In genomic region chr16:17638036-17638628, GRCm38 (mm10) we compare ENCODE assay signal across 11 mouse cellular contexts. TPM values are rescaled to one million over a fixed set of nuclear protein-coding genes. Genes with fewer than 3 reads are reported as not detected.
A peak's percentile ranks its signal among the peaks of the same experiment; 100 is the strongest.
DNase-seq lines count a peak whose midpoint lies in the region; ATAC-seq and TF ChIP-seq lines count a peak whose summit lies in the region.
"Had no signal": no experiment of that assay in that cellular context is flagged by ENCODE, and none has a peak within 500 bp of the region (broad histone marks: within the 10 kb centered on the region; RNA-seq: fewer than 3 reads in every experiment).

No protein-coding gene starts in this region.

- peak; percentile 92 for ATAC-seq in G1E (ENCODE audit: extremely low read depth, insufficient number of reproducible peaks, low FRiP score, poor library complexity, severe bottlenecking)
- ATAC-seq in granulocyte monocyte progenitor cell, adult 5-6 weeks (replicated peaks; ENCODE audit: poor library complexity, severe bottlenecking), result 0 out of 2 replicates have a peak, but pooled peaks have one; percentile 7
- peak; percentile 52 for ATAC-seq in megakaryocyte, adult 5-6 weeks (ENCODE audit: poor library complexity, severe bottlenecking)

- H3K36me3 ChIP-seq in G1E (replicated peaks), result peaks cover 96% of the 10 kb centered on the region

- no peaks in the 10 kb centered on the region for H3K27me3 ChIP-seq in G1E (ENCODE audit: insufficient read depth, low read length)
- H3K27me3 ChIP-seq: midbrain, embryonic 12.5 days had no signal

- no peaks in the 10 kb centered on the region for H3K9me3 ChIP-seq in G1E (replicated peaks)
- H3K9me3 ChIP-seq: midbrain, embryonic 12.5 days had no signal

- TF ChIP-seq CTCF in G1E (IDR thresholded peaks at IDR 0.05; ENCODE audit: low read depth, low read length), result no peak

- peak; percentile 38 for DNase-seq in cerebellum, adult 11-12 months
- DNase-seq in cerebellum, postnatal 4 days (ENCODE audit: low spot score in 2 of 2), result no peak
- peak; percentile 78 for DNase-seq in G1E (ENCODE audit: low spot score)
- DNase-seq in testis, postnatal 10 days (ENCODE audit: low spot score), result no peak
- DNase-seq in layer of hippocampus, adult 18-20 months (ENCODE audit: low spot score in 2 of 2), result no peak
- DNase-seq in lung, postnatal 36 days, result no peak
- DNase-seq: gastrocnemius, postnatal 36 days; kidney, adult 9 months had no signal

- peak overlapping the region; percentile 51 for H3K4me3 ChIP-seq in G1E (ENCODE audit: low read depth, low read length)
- H3K4me3 ChIP-seq: midbrain, embryonic 12.5 days had no signal

- peaks cover 63% of the 10 kb centered on the region for H3K4me1 ChIP-seq in G1E (ENCODE audit: insufficient read depth, low read depth, low read length)
- H3K4me1 ChIP-seq: midbrain, embryonic 12.5 days had no signal

RNA-seq across cellular contexts. Expression of gene Ccdc74a, which starts 8.1 kb away (rescaled TPM):
- total RNA-seq in G1E (2014; fragmentation: Nextera tagmentation) (not detected in 2 replicates), G1E (2017) (3.7 and 4.2 TPM in 2 replicates)
- 0.98 and 1.8 TPM in 2 replicates for polyA plus RNA-seq in G1E (2012)
- total RNA-seq in granulocyte monocyte progenitor cell, adult 5-6 weeks (2014; fragmentation: Nextera tagmentation), result not detected in 2 replicates
- not detected in 2 replicates for total RNA-seq in granulocyte monocyte progenitor cell, adult 5-6 weeks (2017)
- total RNA-seq in megakaryocyte, adult 5-6 weeks (2015), result 0.36 TPM in 1 of 2 replicates, not detected in the other
- total RNA-seq in megakaryocyte, adult 5-6 weeks (2017), result not detected in 2 replicates
- 10 to 100 TPM; 35.3 to 41.0 TPM for total RNA-seq in layer of hippocampus, adult 18-20 months (2021)

RNA-seq across cellular contexts. Expression of gene Smpd4, which starts 19.0 kb away (rescaled TPM):
- 55.5 and 78.9 TPM in 2 replicates for total RNA-seq in G1E (2014; fragmentation: Nextera tagmentation)
- 38.5 and 44.4 TPM in 2 replicates for total RNA-seq in G1E (2017)
- polyA plus RNA-seq in G1E (2012), result 12.6 and 24.5 TPM in 2 replicates
- 69.2 and 77.1 TPM in 2 replicates for total RNA-seq in granulocyte monocyte progenitor cell, adult 5-6 weeks (2014; fragmentation: Nextera tagmentation)
- total RNA-seq in granulocyte monocyte progenitor cell, adult 5-6 weeks (2017), result 39.3 and 54.7 TPM in 2 replicates
- 35.2 and 35.7 TPM in 2 replicates for total RNA-seq in megakaryocyte, adult 5-6 weeks (2015)
- total RNA-seq in megakaryocyte, adult 5-6 weeks (2017), result 27.0 and 31.0 TPM in 2 replicates
- 10 to 100 TPM; 46.4 to 49.9 TPM for total RNA-seq in layer of hippocampus, adult 18-20 months (2021)

RNA-seq across cellular contexts. Expression of gene Slc7a4, which starts 55.1 kb away (rescaled TPM):
- total RNA-seq in G1E (2014; fragmentation: Nextera tagmentation), result not detected in 2 replicates
- 0.05 TPM in 1 of 2 replicates, not detected in the other for total RNA-seq in G1E (2017)
- polyA plus RNA-seq in G1E (2012), result not detected in 2 replicates
- total RNA-seq in granulocyte monocyte progenitor cell, adult 5-6 weeks (2014; fragmentation: Nextera tagmentation), result 2.9 and 3.9 TPM in 2 replicates
- 1.5 and 2.0 TPM in 2 replicates for total RNA-seq in granulocyte monocyte progenitor cell, adult 5-6 weeks (2017)
- not detected in 2 replicates for total RNA-seq in megakaryocyte, adult 5-6 weeks (2015)
- total RNA-seq in megakaryocyte, adult 5-6 weeks (2017), result 0.40 TPM in 1 of 2 replicates, not detected in the other
- 10 to 100 TPM; 86.1 to 99.5 TPM for total RNA-seq in layer of hippocampus, adult 18-20 months (2021)

Comparison
In these comparisons a context has a peak if more than half of its experiments do, and no peak if none do; other contexts are left out.
1. DNase-seq: peak in cerebellum, adult 11-12 months (single experiment) and G1E (single experiment); none in cerebellum, postnatal 4 days (0 of 2), testis, postnatal 10 days (single experiment), layer of hippocampus, adult 18-20 months (0 of 2) and lung, postnatal 36 days (single experiment).
2. ATAC-seq: peak in every context shown above with its lines; median percentile 92 in G1E; 52 in megakaryocyte, adult 5-6 weeks; 7 in granulocyte monocyte progenitor cell, adult 5-6 weeks.
3. RNA of gene Ccdc74a, which starts 8.1 kb away (total RNA-seq): 35.3 to 41.0 TPM in layer of hippocampus, adult 18-20 months; 3.7 to 4.2 TPM in G1E, not detected in granulocyte monocyte progenitor cell, adult 5-6 weeks and 0.36 TPM in megakaryocyte, adult 5-6 weeks; every median in the first group is over 4 times any median in the second.
4. RNA of gene Slc7a4, which starts 55.1 kb away (total RNA-seq): 86.1 to 99.5 TPM in layer of hippocampus, adult 18-20 months; 1.5 to 3.9 TPM in granulocyte monocyte progenitor cell, adult 5-6 weeks, 0.40 TPM in megakaryocyte, adult 5-6 weeks and 0.05 TPM in G1E; every median in the first group is over 10 times any median in the second.